Comparison of ENCODE assay signal across 17 mouse cellular contexts in genomic region chr11:94926431-94926830, GRCm38 (mm10). TPM values are rescaled to one million over a fixed set of nuclear protein-coding genes. Genes with fewer than 3 reads are reported as not detected.
DNase-seq lines count a peak whose midpoint lies in the region; ATAC-seq and TF ChIP-seq lines count a peak whose summit lies in the region.
"Had no signal": no experiment of that assay in that cellular context is flagged by ENCODE, and none has a peak within 500 bp of the region (broad histone marks: within the 10 kb centered on the region; RNA-seq: fewer than 3 reads in every experiment).

No protein-coding gene starts in this region.

- no peaks in the 10 kb centered on the region for H3K27me3 ChIP-seq in kidney, embryonic 15.5 days
- no peaks in the 10 kb centered on the region for H3K27me3 ChIP-seq in kidney, adult 2 months (replicated peaks; ENCODE audit: control insufficient read depth, insufficient read depth, low read length)
- H3K27me3 ChIP-seq in hindbrain, embryonic 10.5 days (ENCODE audit: insufficient read depth, poor library complexity, severe bottlenecking), result peaks cover 17% of the 10 kb centered on the region; the same call in 1 of the 2 replicates

- no peaks in the 10 kb centered on the region for H3K36me3 ChIP-seq in kidney, embryonic 15.5 days
- H3K36me3 ChIP-seq in kidney, adult 2 months (ENCODE audit: control insufficient read depth, insufficient read depth, low read length), result no peaks in the 10 kb centered on the region
- H3K36me3 ChIP-seq in hindbrain, embryonic 10.5 days, result no peaks in the 10 kb centered on the region
- H3K36me3 ChIP-seq: neural tube, embryonic 12.5 days had no signal

- no peak overlapping the region for H3K4me2 ChIP-seq in kidney, embryonic 15.5 days
- H3K4me2 ChIP-seq: neural tube, embryonic 12.5 days had no signal

- peak overlapping the region; percentile 96 for H3K27ac ChIP-seq in kidney, embryonic 15.5 days
- H3K27ac ChIP-seq in kidney, adult 2 months (ENCODE audit: insufficient read depth, low read depth, low read length), result no peak overlapping the region
- H3K27ac ChIP-seq in hindbrain, embryonic 10.5 days, result no peak overlapping the region
- H3K27ac ChIP-seq: heart, adult 2 months; neural tube, embryonic 12.5 days had no signal

- no peak for TF ChIP-seq CTCF in kidney, adult 2 months (conservative IDR thresholded peaks at IDR 0.05; ENCODE audit: insufficient read depth, insufficient read length, low read depth, low read length)

- no peak overlapping the region for H3K4me3 ChIP-seq in kidney, embryonic 15.5 days (replicated peaks)
- no peak overlapping the region for H3K4me3 ChIP-seq in kidney, adult 2 months (ENCODE audit: insufficient read depth, low read depth, low read length)
- H3K4me3 ChIP-seq in hindbrain, embryonic 10.5 days, result no peak overlapping the region
- H3K4me3 ChIP-seq: heart, adult 2 months; neural tube, embryonic 12.5 days had no signal

- DNase-seq in gastrocnemius, adult 18-20 months (ENCODE audit: low spot score), result peak; percentile 56
- DNase-seq in gastrocnemius, adult 8-10 months (ENCODE audit: low spot score in 2 of 2), result no peak
- no peak for DNase-seq in kidney, adult 2 months
- DNase-seq in gastrocnemius, postnatal 25 days, result peak; percentile 49
- DNase-seq in skeletal muscle tissue, adult 2 months (ENCODE audit: low read depth, low spot score), result peak; percentile 60
- no peak for DNase-seq in hindbrain, embryonic 10.5 days (ENCODE audit: low spot score)
- no peak for DNase-seq in embryo, embryonic 11 days
- DNase-seq: adrenal gland, postnatal 36 days; forebrain, postnatal 0 days; midbrain, embryonic 14.5 days; thymus, adult 18-20 months had no signal

- H3K9me3 ChIP-seq in kidney, embryonic 15.5 days (replicated peaks), result no peaks in the 10 kb centered on the region
- H3K9me3 ChIP-seq in hindbrain, embryonic 10.5 days, result no peaks in the 10 kb centered on the region
- H3K9me3 ChIP-seq: neural tube, embryonic 12.5 days had no signal

- H3K9ac ChIP-seq in kidney, embryonic 15.5 days, result no peak overlapping the region
- H3K9ac ChIP-seq: forebrain, postnatal 0 days; neural tube, embryonic 12.5 days had no signal

- no peak for TF ChIP-seq POLR2A in kidney, adult 2 months (IDR thresholded peaks at IDR 0.05; ENCODE audit: low read depth, low read length)

- peaks cover 48% of the 10 kb centered on the region for H3K4me1 ChIP-seq in kidney, embryonic 15.5 days
- no peaks in the 10 kb centered on the region for H3K4me1 ChIP-seq in kidney, adult 2 months (ENCODE audit: control insufficient read depth, insufficient read depth, low read length)
- H3K4me1 ChIP-seq in hindbrain, embryonic 10.5 days (replicated peaks), result peaks cover 44% of the 10 kb centered on the region

- no peak for ATAC-seq in kidney, embryonic 15.5 days (replicated peaks; ENCODE audit: low FRiP score)
- ATAC-seq: forebrain, postnatal 0 days had no signal

- WGBS in kidney, embryonic 15.5 days, result 45% methylated on average over 11 of the region's 11 CpGs
- WGBS in kidney, adult 2 months, result 67% methylated on average over 11 of the region's 11 CpGs
- WGBS in hindbrain, embryonic 10.5 days, result 77% methylated on average over 11 of the region's 11 CpGs

RNA-seq across cellular contexts. Expression of gene Col1a1, which starts 9.6 kb away (rescaled TPM):
- total RNA-seq in gastrocnemius, adult 18-20 months (2021), result 10 to 100 TPM; 64.6 to 65.0 TPM
- total RNA-seq in gastrocnemius, adult 8-10 months (2022), result 10 to 100 TPM; 30.9 to 90.6 (median 45.9) TPM
- 1,101 and 1,120 TPM in 2 replicates for polyA plus RNA-seq in kidney, embryonic 15.5 days (2015; fragmentation: Nextera tagmentation; extraction: Ambion mirVana)
- 25.3 and 29.6 TPM in 2 replicates for polyA plus RNA-seq in kidney, adult 2 months (2012; rRNA removed)
- 1,000 to 10,000 TPM; 1,080 to 1,200 TPM for total RNA-seq in gastrocnemius, postnatal 25 days (2021)
- 98.1 and 193 TPM in 2 replicates for polyA plus RNA-seq in hindbrain, embryonic 10.5 days (2016; fragmentation: Nextera tagmentation; extraction: Ambion mirVana)

RNA-seq across cellular contexts. Expression of gene Hils1, which starts 41.0 kb away (rescaled TPM):
- not detected for total RNA-seq in gastrocnemius, adult 18-20 months (2021)
- total RNA-seq in gastrocnemius, adult 8-10 months (2022), result not detected
- polyA plus RNA-seq in kidney, embryonic 15.5 days (2015; fragmentation: Nextera tagmentation; extraction: Ambion mirVana), result not detected in 2 replicates
- 0.56 TPM in 1 of 2 replicates, not detected in the other for polyA plus RNA-seq in kidney, adult 2 months (2012; rRNA removed)
- not detected for total RNA-seq in gastrocnemius, postnatal 25 days (2021)
- not detected in 2 replicates for polyA plus RNA-seq in hindbrain, embryonic 10.5 days (2016; fragmentation: Nextera tagmentation; extraction: Ambion mirVana)
- total RNA-seq: adrenal gland, postnatal 36 days; forebrain, postnatal 0 days; heart, adult 2 months; layer of hippocampus, postnatal 10 days had no signal
- polyA plus RNA-seq: forebrain, postnatal 0 days; limb, embryonic 11.5 days; midbrain, embryonic 14.5 days; neural tube, embryonic 12.5 days; spleen, adult 2 months had no signal

RNA-seq across cellular contexts. Expression of gene Sgca, which starts 49.7 kb away (rescaled TPM):
- 100 to 1,000 TPM; 283 to 304 TPM for total RNA-seq in gastrocnemius, adult 18-20 months (2021)
- total RNA-seq in gastrocnemius, adult 8-10 months (2022), result 100 to 1,000 TPM; 272 to 306 (median 288) TPM
- 1.2 and 1.7 TPM in 2 replicates for polyA plus RNA-seq in kidney, embryonic 15.5 days (2015; fragmentation: Nextera tagmentation; extraction: Ambion mirVana)
- polyA plus RNA-seq in kidney, adult 2 months (2012; rRNA removed), result 5.0 and 23.9 TPM in 2 replicates
- total RNA-seq in gastrocnemius, postnatal 25 days (2021), result 100 to 1,000 TPM; 255 to 276 TPM
- 0.10 TPM in 1 of 2 replicates, not detected in the other for polyA plus RNA-seq in hindbrain, embryonic 10.5 days (2016; fragmentation: Nextera tagmentation; extraction: Ambion mirVana)
- total RNA-seq: adrenal gland, postnatal 36 days; forebrain, postnatal 0 days had no signal
- polyA plus RNA-seq: midbrain, embryonic 14.5 days had no signal

Comparison
In these comparisons a context has a peak if more than half of its experiments do, and no peak if none do; other contexts are left out.
1. DNase-seq: peak in gastrocnemius, adult 18-20 months (single experiment), gastrocnemius, postnatal 25 days (single experiment) and skeletal muscle tissue, adult 2 months (single experiment); none in gastrocnemius, adult 8-10 months (0 of 2), kidney, adult 2 months (single experiment), hindbrain, embryonic 10.5 days (single experiment) and embryo, embryonic 11 days (single experiment).
2. RNA of gene Col1a1, which starts 9.6 kb away (total RNA-seq): 1,080 to 1,200 TPM in gastrocnemius, postnatal 25 days; 64.6 to 65.0 TPM in gastrocnemius, adult 18-20 months and 30.9 to 90.6 TPM in gastrocnemius, adult 8-10 months; every median in the first group is over 10 times any median in the second.